Comparison of ENCODE assay signal across 11 mouse cellular contexts in genomic region chr13:31812701-31813100, GRCm38 (mm10). TPM values are rescaled to one million over a fixed set of nuclear protein-coding genes. Genes with fewer than 3 reads are reported as not detected.
A peak's percentile ranks its signal among the peaks of the same experiment; 100 is the strongest.
DNase-seq lines count a peak whose midpoint lies in the region; ATAC-seq and TF ChIP-seq lines count a peak whose summit lies in the region.
"Had no signal": no experiment of that assay in that cellular context is flagged by ENCODE, and none has a peak within 500 bp of the region (broad histone marks: within the 10 kb centered on the region; RNA-seq: fewer than 3 reads in every experiment).

No protein-coding gene starts in this region.

- peaks cover 48% of the 10 kb centered on the region for H3K4me1 ChIP-seq in heart, embryonic 10.5 days
- H3K4me1 ChIP-seq in kidney, embryonic 16.5 days (ENCODE audit: insufficient read depth, low read length) = peaks cover 42% of the 10 kb centered on the region
- no peaks in the 10 kb centered on the region for H3K4me1 ChIP-seq in embryonic fibroblast, embryonic 13.5 days (ENCODE audit: control insufficient read depth, insufficient read depth, low read length)
- H3K4me1 ChIP-seq in limb, embryonic 14.5 days (ENCODE audit: control insufficient read depth, insufficient read depth, low read length) = peaks cover 11% of the 10 kb centered on the region
- peaks cover 6% of the 10 kb centered on the region for H3K4me1 ChIP-seq in lung, postnatal 0 days (ENCODE audit: insufficient read depth, low read depth, low read length)

- 0 out of 2 replicates have a peak, but pooled peaks have one; percentile 20 for TF ChIP-seq POLR2A in embryonic fibroblast, embryonic 13.5 days (IDR thresholded peaks at IDR 0.05; ENCODE audit: low read depth, low read length)
- no peak for TF ChIP-seq POLR2A in limb, embryonic 14.5 days (IDR thresholded peaks at IDR 0.05; ENCODE audit: borderline replicate concordance, extremely low read depth, insufficient read depth, insufficient read length)

- peak overlapping the region; percentile 81 for H3K4me2 ChIP-seq in kidney, embryonic 16.5 days (replicated peaks; ENCODE audit: low read depth, low read length)
- peak overlapping the region; percentile 74 for H3K4me2 ChIP-seq in limb, embryonic 14.5 days (replicated peaks; ENCODE audit: low read depth, low read length, severe bottlenecking)
- no peak overlapping the region for H3K4me2 ChIP-seq in lung, postnatal 0 days (replicated peaks; ENCODE audit: low read depth, low read length)

- no peak for TF ChIP-seq EP300 in lung, postnatal 0 days (IDR thresholded peaks at IDR 0.05)

- DNase-seq in heart, embryonic 10.5 days (ENCODE audit: low spot score) = no peak
- no peak for DNase-seq in heart, adult 11 months
- no peak for DNase-seq in kidney, adult 11 months
- DNase-seq in limb, embryonic 14.5 days (ENCODE audit: low spot score) = no peak
- no peak for DNase-seq in lung, postnatal 0 days (ENCODE audit: low spot score)
- DNase-seq: cerebellum, adult 9-11 months; lung, embryonic 14.5 days had no signal

- H3K27me3 ChIP-seq in heart, embryonic 10.5 days (ENCODE audit: insufficient read depth, poor library complexity, severe bottlenecking) = peaks cover 82% of the 10 kb centered on the region
- peaks cover 9% of the 10 kb centered on the region; the same call in 1 of the 2 replicates for H3K27me3 ChIP-seq in kidney, embryonic 16.5 days (ENCODE audit: insufficient read depth, low read length)
- H3K27me3 ChIP-seq in limb, embryonic 14.5 days (ENCODE audit: control insufficient read depth, insufficient read depth, low read length) = peaks cover 35% of the 10 kb centered on the region
- H3K27me3 ChIP-seq in lung, postnatal 0 days (replicated peaks; ENCODE audit: insufficient read depth, low read length) = peaks cover 75% of the 10 kb centered on the region

- peak overlapping the region; percentile 82; the same call in 1 of the 2 replicates for H3K4me3 ChIP-seq in heart, embryonic 10.5 days
- peak overlapping the region; percentile 17 for H3K4me3 ChIP-seq in kidney, embryonic 16.5 days (ENCODE audit: low read length)
- H3K4me3 ChIP-seq in embryonic fibroblast, embryonic 13.5 days (ENCODE audit: insufficient read depth, low read length) = peak overlapping the region; percentile 29
- peak overlapping the region; percentile 69 for H3K4me3 ChIP-seq in limb, embryonic 14.5 days (replicated peaks; ENCODE audit: low read length)
- H3K4me3 ChIP-seq in lung, postnatal 0 days (ENCODE audit: low read depth, low read length) = no peak overlapping the region

- no peak for ATAC-seq in kidney, embryonic 16.5 days (ENCODE audit: low FRiP score, low TSS enrichment)
- ATAC-seq in limb, embryonic 14.5 days (ENCODE audit: low FRiP score, low read depth) = no peak
- ATAC-seq in megakaryocyte progenitor cell, adult 5-6 weeks (replicated peaks; ENCODE audit: poor library complexity) = no peak
- no peak for ATAC-seq in lung, postnatal 0 days

- 71% methylated on average over 2 of the region's 2 CpGs for WGBS in heart, embryonic 10.5 days
- WGBS in kidney, embryonic 16.5 days = 55% methylated on average over 2 of the region's 2 CpGs
- WGBS in limb, embryonic 14.5 days = 50% methylated on average over 2 of the region's 2 CpGs
- WGBS in lung, postnatal 0 days = 89% methylated on average over 2 of the region's 2 CpGs

- peak overlapping the region; percentile 42; the same call in 1 of the 2 replicates for H3K27ac ChIP-seq in heart, embryonic 10.5 days
- no peak overlapping the region for H3K27ac ChIP-seq in kidney, embryonic 16.5 days (ENCODE audit: low read length)
- H3K27ac ChIP-seq in embryonic fibroblast, embryonic 13.5 days (ENCODE audit: insufficient read depth, low read length) = peak overlapping the region; percentile 59
- peak overlapping the region; percentile 33; the same call in 1 of the 2 replicates for H3K27ac ChIP-seq in limb, embryonic 14.5 days (replicated peaks; ENCODE audit: low read depth, low read length)
- H3K27ac ChIP-seq in lung, postnatal 0 days (ENCODE audit: low read length) = no peak overlapping the region
- H3K27ac ChIP-seq: midbrain, embryonic 12.5 days had no signal

- H3K36me3 ChIP-seq in heart, embryonic 10.5 days = peaks cover 8% of the 10 kb centered on the region
- 0 out of 2 replicates have a peak, but pooled peaks cover 4% of the 10 kb centered on the region for H3K36me3 ChIP-seq in kidney, embryonic 16.5 days (ENCODE audit: insufficient read depth, low read length)
- peaks cover 26% of the 10 kb centered on the region for H3K36me3 ChIP-seq in limb, embryonic 14.5 days (ENCODE audit: control insufficient read depth, insufficient read depth, low read length)
- no peaks in the 10 kb centered on the region for H3K36me3 ChIP-seq in lung, postnatal 0 days (ENCODE audit: insufficient read depth, low read length)
- H3K36me3 ChIP-seq: midbrain, embryonic 12.5 days had no signal

- H3K9ac ChIP-seq in kidney, embryonic 16.5 days (replicated peaks; ENCODE audit: low read length) = peak overlapping the region; percentile 18; the same call in 1 of the 2 replicates
- peak overlapping the region; percentile 80 for H3K9ac ChIP-seq in limb, embryonic 14.5 days (ENCODE audit: low read depth, low read length, severe bottlenecking)
- no peak overlapping the region for H3K9ac ChIP-seq in lung, postnatal 0 days (replicated peaks; ENCODE audit: low read depth)
- H3K9ac ChIP-seq: lung, embryonic 14.5 days; midbrain, embryonic 12.5 days had no signal

- no peak for TF ChIP-seq CTCF in embryonic fibroblast, embryonic 13.5 days (IDR thresholded peaks at IDR 0.05; ENCODE audit: borderline replicate concordance, insufficient read depth, low read length)
- no peak for TF ChIP-seq CTCF in lung, postnatal 0 days (IDR thresholded peaks at IDR 0.05)

- H3K9me3 ChIP-seq in heart, embryonic 10.5 days = no peaks in the 10 kb centered on the region
- no peaks in the 10 kb centered on the region for H3K9me3 ChIP-seq in kidney, embryonic 16.5 days (ENCODE audit: low read length)
- H3K9me3 ChIP-seq in limb, embryonic 14.5 days (ENCODE audit: control insufficient read depth, low read length) = no peaks in the 10 kb centered on the region
- H3K9me3 ChIP-seq in lung, postnatal 0 days (ENCODE audit: low read length) = no peaks in the 10 kb centered on the region
- H3K9me3 ChIP-seq: midbrain, embryonic 12.5 days had no signal

RNA-seq across cellular contexts. Expression of gene Foxc1, which starts 6.3 kb away (rescaled TPM):
- polyA plus RNA-seq in heart, embryonic 10.5 days (2016; fragmentation: Nextera tagmentation; extraction: Ambion mirVana) = 1.4 and 2.0 TPM in 2 replicates
- 2.3 and 3.3 TPM in 2 replicates for polyA plus RNA-seq in kidney, embryonic 16.5 days (2015; fragmentation: Nextera tagmentation; extraction: Ambion mirVana)
- polyA plus RNA-seq in embryonic fibroblast, embryonic 13.5 days (2011; ENCODE audit: insufficient read length, low read depth, missing spikeins) = 14.4 and 19.7 TPM in 2 replicates
- 15.1 and 23.1 TPM in 2 replicates for polyA plus RNA-seq in limb, embryonic 14.5 days (2012; rRNA removed)
- polyA plus RNA-seq in limb, embryonic 14.5 days (2014; fragmentation: Nextera tagmentation; extraction: Ambion mirVana) = 8.5 and 10.3 TPM in 2 replicates
- 0.02 TPM in 1 of 2 replicates, not detected in the other for total RNA-seq in megakaryocyte progenitor cell, adult 5-6 weeks (2015)
- total RNA-seq in megakaryocyte progenitor cell, adult 5-6 weeks (2017) = not detected in 2 replicates
- polyA plus RNA-seq in lung, postnatal 0 days (2015; fragmentation: Nextera tagmentation; extraction: Ambion mirVana) = 0.37 and 0.43 TPM in 2 replicates

Comparison
In these comparisons a context has a peak if more than half of its experiments do, and no peak if none do; other contexts are left out.
1. H3K27ac ChIP-seq: peak in heart, embryonic 10.5 days (single experiment), embryonic fibroblast, embryonic 13.5 days (single experiment) and limb, embryonic 14.5 days (single experiment); none in kidney, embryonic 16.5 days (single experiment) and lung, postnatal 0 days (single experiment).